Comparison of ENCODE assay signal across 9 mouse cellular contexts in genomic region chr3:38481106-38481505, GRCm38 (mm10). TPM values are rescaled to one million over a fixed set of nuclear protein-coding genes. Genes with fewer than 3 reads are reported as not detected.
DNase-seq lines count a peak whose midpoint lies in the region; ATAC-seq and TF ChIP-seq lines count a peak whose summit lies in the region.
"Had no signal": no experiment of that assay in that cellular context is flagged by ENCODE, and none has a peak within 500 bp of the region (broad histone marks: within the 10 kb centered on the region; RNA-seq: fewer than 3 reads in every experiment).

No protein-coding gene starts in this region.

- H3K4me1 ChIP-seq in kidney, embryonic 15.5 days = peaks cover 44% of the 10 kb centered on the region
- peaks cover 51% of the 10 kb centered on the region for H3K4me1 ChIP-seq in embryonic facial prominence, embryonic 13.5 days
- peaks cover 26% of the 10 kb centered on the region for H3K4me1 ChIP-seq in hindbrain, postnatal 0 days (ENCODE audit: insufficient read depth, low read length)

- H3K9ac ChIP-seq in kidney, embryonic 15.5 days = no peak overlapping the region
- H3K9ac ChIP-seq in embryonic facial prominence, embryonic 13.5 days = no peak overlapping the region
- H3K9ac ChIP-seq in hindbrain, postnatal 0 days (replicated peaks; ENCODE audit: low read length) = no peak overlapping the region

- no peak overlapping the region for H3K27ac ChIP-seq in kidney, embryonic 15.5 days
- H3K27ac ChIP-seq in embryonic facial prominence, embryonic 13.5 days = no peak overlapping the region
- H3K27ac ChIP-seq in hindbrain, postnatal 0 days = no peak overlapping the region

- WGBS in kidney, embryonic 15.5 days = 59% methylated on average over 1 of the region's 1 CpGs
- 48% methylated on average over 1 of the region's 1 CpGs for WGBS in embryonic facial prominence, embryonic 13.5 days
- WGBS in hindbrain, postnatal 0 days = 62% methylated on average over 1 of the region's 1 CpGs

- H3K79me2 ChIP-seq in myocyte (ENCODE audit: control insufficient read depth, insufficient read depth) = peaks cover 80% of the 10 kb centered on the region

- TF ChIP-seq CTCF in hindbrain, postnatal 0 days (IDR thresholded peaks at IDR 0.05; ENCODE audit: low read depth) = no peak

- H3K36me3 ChIP-seq in kidney, embryonic 15.5 days = peaks cover 39% of the 10 kb centered on the region
- H3K36me3 ChIP-seq in embryonic facial prominence, embryonic 13.5 days = peaks cover 34% of the 10 kb centered on the region
- H3K36me3 ChIP-seq in hindbrain, postnatal 0 days (ENCODE audit: insufficient read depth, low read length) = no peaks in the 10 kb centered on the region
- H3K36me3 ChIP-seq in myocyte (ENCODE audit: control insufficient read depth, insufficient read depth) = peaks cover 14% of the 10 kb centered on the region

- ATAC-seq in kidney, embryonic 15.5 days (replicated peaks; ENCODE audit: low FRiP score) = no peak
- no peak for ATAC-seq in embryonic facial prominence, embryonic 13.5 days (ENCODE audit: insufficient number of reproducible peaks, insufficient read depth, low FRiP score, low TSS enrichment, low read depth)
- no peak for ATAC-seq in hindbrain, postnatal 0 days

- no peak for TF ChIP-seq POLR2A in myocyte (IDR thresholded peaks at IDR 0.05; ENCODE audit: insufficient read length, low read depth)

- no peaks in the 10 kb centered on the region for H3K27me3 ChIP-seq in kidney, embryonic 15.5 days
- H3K27me3 ChIP-seq in embryonic facial prominence, embryonic 13.5 days = no peaks in the 10 kb centered on the region
- no peaks in the 10 kb centered on the region for H3K27me3 ChIP-seq in hindbrain, postnatal 0 days (ENCODE audit: insufficient read depth, low read length)
- no peaks in the 10 kb centered on the region for H3K27me3 ChIP-seq in myocyte (ENCODE audit: control insufficient read depth, insufficient read depth, insufficient read length)

- no peak for DNase-seq in kidney, adult 9 months
- no peak for DNase-seq in hindbrain, postnatal 0 days (ENCODE audit: low spot score)
- DNase-seq in frontal cortex, postnatal 36 days (ENCODE audit: low spot score in 2 of 2) = no peak
- no peak for DNase-seq in ovary, postnatal 36 days (ENCODE audit: low spot score)
- DNase-seq in frontal cortex, adult 2 months (ENCODE audit: extremely low spot score in 1 of 2, low spot score in 1 of 2) = no peak
- DNase-seq: cerebellum, postnatal 25 days had no signal

- H3K4me2 ChIP-seq in kidney, embryonic 15.5 days = peak overlapping the region; percentile 46
- peak overlapping the region; percentile 80 for H3K4me2 ChIP-seq in embryonic facial prominence, embryonic 13.5 days
- H3K4me2 ChIP-seq in hindbrain, postnatal 0 days (ENCODE audit: low read depth, low read length) = peak overlapping the region; percentile 84
- H3K4me2 ChIP-seq in myocyte (ENCODE audit: low read depth) = peak overlapping the region; percentile 99

- 0 out of 2 replicates have a peak, but pooled peaks cover 3% of the 10 kb centered on the region for H3K9me3 ChIP-seq in kidney, embryonic 15.5 days (replicated peaks)
- H3K9me3 ChIP-seq in embryonic facial prominence, embryonic 13.5 days = no peaks in the 10 kb centered on the region
- no peaks in the 10 kb centered on the region for H3K9me3 ChIP-seq in hindbrain, postnatal 0 days (ENCODE audit: low read length)

- peak overlapping the region; percentile 17; the same call in 1 of the 2 replicates for H3K4me3 ChIP-seq in kidney, embryonic 15.5 days (replicated peaks)
- peak overlapping the region; percentile 26 for H3K4me3 ChIP-seq in embryonic facial prominence, embryonic 13.5 days
- H3K4me3 ChIP-seq in hindbrain, postnatal 0 days (ENCODE audit: low read length) = peak overlapping the region; percentile 12
- H3K4me3 ChIP-seq in myocyte = peak overlapping the region; percentile 68

- no peak overlapping the region for H3ac ChIP-seq in myocyte (ENCODE audit: control insufficient read depth, insufficient read length)

TF ChIP-seq in myocyte, 11 proteins besides CTCF, POLR2A, EP300 and RAD21:
- no peak for TF ChIP-seq TCF3 (IDR thresholded peaks at IDR 0.05; ENCODE audit: insufficient read length, low read depth)

RNA-seq across cellular contexts. Expression of gene Ankrd50, which starts 3.5 kb away (rescaled TPM):
- 16.6 and 17.3 TPM in 2 replicates for polyA plus RNA-seq in kidney, embryonic 15.5 days (2015; fragmentation: Nextera tagmentation; extraction: Ambion mirVana)
- 22.3 and 25.6 TPM in 2 replicates for polyA plus RNA-seq in embryonic facial prominence, embryonic 13.5 days (2015; fragmentation: Nextera tagmentation; extraction: Ambion mirVana)
- total RNA-seq in hindbrain, postnatal 0 days (2014; rRNA removed) = 65.3 and 70.6 TPM in 2 replicates
- 13.6 and 15.0 TPM in 2 replicates for polyA plus RNA-seq in hindbrain, postnatal 0 days (2015; fragmentation: Nextera tagmentation; extraction: Ambion mirVana)
- polyA plus RNA-seq in myocyte (2012; fragmentation: generic; extraction: Trizol) = 44.2 TPM
- polyA plus RNA-seq in frontal cortex, adult 2 months (2012; rRNA removed) = 35.5 and 36.6 TPM in 2 replicates

Comparison
In these comparisons a context has a peak if more than half of its experiments do, and no peak if none do; other contexts are left out.
1. H3K4me2 ChIP-seq: peak in every context shown above with its lines; median percentile 99 in myocyte; 84 in hindbrain, postnatal 0 days; 80 in embryonic facial prominence, embryonic 13.5 days; 46 in kidney, embryonic 15.5 days.
2. H3K4me3 ChIP-seq: peak in every context shown above with its lines; median percentile 68 in myocyte; 26 in embryonic facial prominence, embryonic 13.5 days; 17 in kidney, embryonic 15.5 days; 12 in hindbrain, postnatal 0 days.